Mouse (Mus musculus): ENCODE results near the gene Gimap4.

GRCm38 (mm10) chr6:48675400-48675930 is 8.9 kb upstream of the Gimap4 start:
- TF ChIP-seq CTCF (IDR thresholded peaks at IDR 0.05; ENCODE audit: extremely low read depth, insufficient read depth, low read length) = no peak
- TF ChIP-seq POLR2A (IDR thresholded peaks at IDR 0.05; ENCODE audit: extremely low read depth, insufficient read depth, low read length) = no peak
